Mouse (Mus musculus) CH12.LX (cell line): Measurements from ENCODE around the gene Gng12. TPM values are rescaled to one million over a fixed set of nuclear protein-coding genes. Genes with fewer than 3 reads are reported as not detected.

Source experiments
- DNase-seq: peaks from one replicate; pipeline ENCODE4 v3.0.0-alpha.2; 2013; ENCODE audit errors: extremely low read depth
- H3K27ac ChIP-seq: 2 replicates; pipeline ENCODE4 v1.5.1; 2012; ENCODE audit warnings: low read depth, mild to moderate bottlenecking, control low read depth, moderate library complexity; ENCODE audit not compliant: insufficient read depth
- H3K27me3 ChIP-seq: replicated peaks from 2 replicates; pipeline ENCODE3; 2012; ENCODE audit warnings: inconsistent platforms
- H3K36me3 ChIP-seq, 2 experiments: replicated peaks in 1 of 2; 2 replicates each; pipeline versions ENCODE3 to v1.6.1; 2012; ENCODE audit warnings: inconsistent platforms in 1 of 2, low read length in 1 of 2, mild to moderate bottlenecking in 1 of 2, mixed read lengths in 1 of 2, moderate library complexity in 1 of 2; ENCODE audit not compliant: control insufficient read depth in 1 of 2, insufficient read depth in 1 of 2
- H3K4me1 ChIP-seq, 2 experiments: 2 replicates each; pipeline ENCODE4 v1.6.1; 2012; ENCODE audit warnings: inconsistent platforms in 1 of 2, moderate library complexity in 1 of 2; ENCODE audit not compliant: insufficient read depth in 2 of 2, control insufficient read depth in 1 of 2
- H3K4me2 ChIP-seq: 2 replicates; pipeline ENCODE4 v1.6.1; 2012; ENCODE audit warnings: low read depth, mild to moderate bottlenecking, control low read depth; ENCODE audit not compliant: poor library complexity, insufficient read depth, severe bottlenecking
- H3K4me3 ChIP-seq, 3 experiments: fragments of 150-350 bp in 1 of 3; sonication (generic) in 1 of 3; replicated peaks in 1 of 3; 2 replicates each; pipeline versions ENCODE3 to v1.5.1; 2011 to 2012; ENCODE audit warnings: low read depth in 2 of 3, low read length in 2 of 3, mild to moderate bottlenecking in 2 of 3, moderate library complexity in 2 of 3, control low read depth in 1 of 3, improper control_type of control experiment in 1 of 3, inconsistent platforms in 1 of 3, mixed read lengths in 1 of 3; ENCODE audit not compliant: poor library complexity in 1 of 3
- H3K79me2 ChIP-seq: replicated peaks from 2 replicates; pipeline ENCODE4 v1.6.1; 2012; ENCODE audit warnings: mild to moderate bottlenecking, moderate library complexity; ENCODE audit not compliant: control insufficient read depth, poor library complexity, insufficient read depth, severe bottlenecking; ENCODE audit errors: extremely low read depth
- H3K9ac ChIP-seq: 2 replicates; pipeline ENCODE4 v1.6.1; 2012; ENCODE audit warnings: low read depth, mild to moderate bottlenecking, control low read depth, moderate library complexity; ENCODE audit not compliant: insufficient read depth
- H3K9me3 ChIP-seq: replicated peaks from 2 replicates; pipeline ENCODE3; 2012; ENCODE audit warnings: low read length, inconsistent platforms, mixed read lengths
- BHLHE40 ChIP-seq: IDR thresholded peaks from 2 replicates; pipeline ENCODE4 v1.6.1; 2011; ENCODE audit warnings: mild to moderate bottlenecking, low read depth, low read length, improper control_type of control experiment
- CHD1 ChIP-seq: IDR thresholded peaks from 2 replicates; pipeline ENCODE4 v1.6.1; 2012; ENCODE audit warnings: low read depth, low read length, improper control_type of control experiment, inconsistent platforms
- E2F4 ChIP-seq: IDR thresholded peaks from 2 replicates; pipeline ENCODE4 v1.6.1; 2011; ENCODE audit warnings: low read depth, low read length, improper control_type of control experiment; ENCODE audit not compliant: insufficient replicate concordance
- ELF1 ChIP-seq: IDR thresholded peaks from 2 replicates; pipeline ENCODE4 v1.6.1; 2014; ENCODE audit warnings: low read depth, mild to moderate bottlenecking, inconsistent platforms, low read length, improper control_type of control experiment
- EP300 ChIP-seq: IDR thresholded peaks from 2 replicates; pipeline ENCODE4 v1.6.1; 2011; ENCODE audit warnings: low read length, improper control_type of control experiment
- ETS1 ChIP-seq: conservative IDR thresholded peaks from 2 replicates; pipeline ENCODE4 v1.6.1; 2012; ENCODE audit warnings: low read depth, mild to moderate bottlenecking, inconsistent platforms, low read length, improper control_type of control experiment, moderate library complexity
- HCFC1 ChIP-seq: IDR thresholded peaks from 2 replicates; pipeline ENCODE4 v1.6.1; 2012; ENCODE audit warnings: low read depth, mild to moderate bottlenecking, inconsistent platforms, low read length, improper control_type of control experiment
- IRF4 ChIP-seq: IDR thresholded peaks from 2 replicates; pipeline ENCODE4 v1.6.1; 2014; ENCODE audit warnings: low read depth, mild to moderate bottlenecking, inconsistent platforms, low read length, improper control_type of control experiment
- JUND ChIP-seq: conservative IDR thresholded peaks from 2 replicates; pipeline ENCODE4 v1.6.1; 2011; ENCODE audit warnings: low read depth, low read length, improper control_type of control experiment
- MAX ChIP-seq: IDR thresholded peaks from 2 replicates; pipeline ENCODE4 v1.6.1; 2011; ENCODE audit warnings: low read length, improper control_type of control experiment
- MAZ ChIP-seq: IDR thresholded peaks from 2 replicates; pipeline ENCODE4 v1.6.1; 2012; ENCODE audit warnings: low read depth, mild to moderate bottlenecking, inconsistent platforms, low read length, improper control_type of control experiment, moderate library complexity
- MEF2A ChIP-seq: IDR thresholded peaks from 2 replicates; pipeline ENCODE4 v1.6.1; 2014; ENCODE audit warnings: low read depth, mild to moderate bottlenecking, inconsistent platforms, low read length, improper control_type of control experiment, borderline replicate concordance
- MYC ChIP-seq: IDR thresholded peaks from 2 replicates; pipeline ENCODE4 v1.6.1; 2011; ENCODE audit warnings: low read depth, mild to moderate bottlenecking, improper control_type of control experiment, low read length
- NELFE ChIP-seq: IDR thresholded peaks from 2 replicates; pipeline ENCODE4 v1.6.1; 2011; ENCODE audit warnings: low read depth, low read length, improper control_type of control experiment
- PAX5 ChIP-seq: IDR thresholded peaks from 2 replicates; pipeline ENCODE4 v1.6.1; 2012; ENCODE audit warnings: low read length, inconsistent platforms, mixed read lengths
- POLR2AphosphoS2 ChIP-seq: IDR thresholded peaks from 2 replicates; pipeline ENCODE4 v1.6.1; 2011; ENCODE audit warnings: low read depth, low read length, improper control_type of control experiment
- SIN3A ChIP-seq: IDR thresholded peaks from 2 replicates; pipeline ENCODE4 v1.6.1; 2012; ENCODE audit warnings: low read length, improper control_type of control experiment, inconsistent platforms
- SMC3 ChIP-seq: IDR thresholded peaks from 2 replicates; pipeline ENCODE4 v1.6.1; 2011; ENCODE audit warnings: low read depth, low read length, improper control_type of control experiment
- TCF12 ChIP-seq: IDR thresholded peaks from 2 replicates; pipeline ENCODE4 v1.6.1; 2014; ENCODE audit warnings: low read depth, mild to moderate bottlenecking, inconsistent platforms, low read length, improper control_type of control experiment
- UBTF ChIP-seq: IDR thresholded peaks from 2 replicates; pipeline ENCODE4 v1.6.1; 2012; ENCODE audit warnings: low read depth, mild to moderate bottlenecking, inconsistent platforms, low read length, improper control_type of control experiment, moderate library complexity
- USF1 ChIP-seq: IDR thresholded peaks from 2 replicates; pipeline ENCODE4 v1.6.1; 2014; ENCODE audit warnings: low read depth, mild to moderate bottlenecking, inconsistent platforms, low read length, improper control_type of control experiment
- USF2 ChIP-seq: conservative IDR thresholded peaks from 2 replicates; pipeline ENCODE4 v1.6.1; 2011; ENCODE audit warnings: low read depth, low read length, improper control_type of control experiment
- ZKSCAN1 ChIP-seq: IDR thresholded peaks from 2 replicates; pipeline ENCODE4 v1.6.1; 2012; ENCODE audit warnings: low read depth, inconsistent platforms, low read length, improper control_type of control experiment, borderline replicate concordance
- ZMIZ1 ChIP-seq: IDR thresholded peaks from 2 replicates; pipeline ENCODE4 v1.6.1; 2012; ENCODE audit warnings: low read depth, mild to moderate bottlenecking, inconsistent platforms, low read length, improper control_type of control experiment
- dilution Hi-C: fragments of 300-500 bp; cut with MboI; formaldehyde crosslinking; loops from 2 replicates; pipeline ENCODE4 v1.14.3; 2020; ENCODE audit warnings: low sequenced_read_pairs; ENCODE audit not compliant: extremely low pct_unique_long_range_greater_than_20kb, extremely low pct_ligation_motif_present
- in situ Hi-C: fragments of 300-500 bp; cut with MboI; formaldehyde crosslinking; loops from 3 replicates; pipeline ENCODE4 v1.14.3; 2019; ENCODE audit warnings: low sequenced_read_pairs, low pct_ligation_motif_present, low pct_unique_long_range_greater_than_20kb, mixed read lengths
- polyA plus RNA-seq: library from polyadenylated mRNA; unstranded; fragments of >175 nt; gene quantifications from 2 replicates; pipeline ENCODE4 v1.2.1, GENCODE M21; 2012; ENCODE audit warnings: low read depth; ENCODE audit not compliant: insufficient read length
- total RNA-seq, 2 experiments: library from RNA; depleted of rRNA; stranded (reverse); fragments of 300-350 nt in 1 of 2; fragments of >200 nt in 1 of 2; gene quantifications; 2 replicates each; pipeline ENCODE4 v1.2.3; 2012 to 2014

The Gng12 gene
- total and polyA plus RNA-seq, 3 experiments: 3.9 to 20.8 (median 12.2) TPM

GRCm38 (mm10) chr6:67015739-67016519 is 119.7 kb downstream of the Gng12 start:
- no peaks in the 10 kb centered on the region for H3K9me3 ChIP-seq
- H3K27ac ChIP-seq: no peak overlapping the region
- no peaks in the 10 kb centered on the region for H3K79me2 ChIP-seq
- peaks cover 0 to 20% of the 10 kb centered on the region in 2 experiments for H3K36me3 ChIP-seq
- H3K4me2 ChIP-seq: peak overlapping the region; percentile 38; the same call in 1 of the 2 replicates
- in situ Hi-C loops: no loop called here
- peaks cover 26 to 46% of the 10 kb centered on the region in 2 experiments for H3K4me1 ChIP-seq
- dilution Hi-C loops: no loop called here
- H3K4me3 ChIP-seq: no peak overlapping the region
- peak; percentile 17 for DNase-seq
- no peaks in the 10 kb centered on the region for H3K27me3 ChIP-seq
- peak overlapping the region; percentile 45; the same call in 1 of the 2 replicates for H3K9ac ChIP-seq
- TF ChIP-seq NELFE: no peak
- TF ChIP-seq ETS1: peak; percentile 58
- peak; percentile 59; the same call in 1 of the 2 replicates for TF ChIP-seq TCF12
- no peak for TF ChIP-seq PAX5
- no peak for TF ChIP-seq USF1
- TF ChIP-seq USF2: no peak
- no peak for TF ChIP-seq POLR2AphosphoS2
- 0 out of 2 replicates have a peak, but pooled peaks have one; percentile 17 for TF ChIP-seq MAX
- TF ChIP-seq IRF4: 0 out of 2 replicates have a peak, but pooled peaks have one; percentile 8
- no peak for TF ChIP-seq JUND
- TF ChIP-seq SIN3A: no peak

- H3K4me1 ChIP-seq: peaks cover 26 to 46% of the 10 kb centered on the region in 2 experiments
- TF ChIP-seq TCF12 (no peak), USF1 (no peak), NELFE (no peak), ZKSCAN1 (no peak), ETS1 (no peak), EP300 (no peak), UBTF (no peak), SIN3A (no peak), MYC (no peak), IRF4 (no peak), HCFC1 (no peak), CHD1 (no peak), MEF2A (no peak), BHLHE40 (no peak), MAZ (no peak), ELF1 (no peak), ZMIZ1 (no peak), USF2 (no peak), SMC3 (no peak), E2F4 (no peak)
- no peak overlapping the region for H3K4me3 ChIP-seq
- H3K27me3 ChIP-seq: no peaks in the 10 kb centered on the region
- H3K27ac ChIP-seq: no peak overlapping the region
- no peak overlapping the region for H3K4me2 ChIP-seq
- dilution Hi-C loops: no loop called here
- H3K79me2 ChIP-seq: no peaks in the 10 kb centered on the region
- in situ Hi-C loops: no loop called here
- H3K9ac ChIP-seq: no peak overlapping the region
- DNase-seq: no peak
- H3K36me3 ChIP-seq: peaks cover 0 to 22% of the 10 kb centered on the region in 2 experiments
- H3K9me3 ChIP-seq: no peaks in the 10 kb centered on the region
Observed at GRCm38 (mm10) chr6:67016520-67017111, 120.4 kb downstream of the Gng12 start.
